In genomic region chr5:135962492-135963279, GRCm38 (mm10) we compare ENCODE assay signal across 8 mouse cellular contexts. TPM values are rescaled to one million over a fixed set of nuclear protein-coding genes. Genes with fewer than 3 reads are reported as not detected.
A peak's percentile ranks its signal among the peaks of the same experiment; 100 is the strongest.
DNase-seq lines count a peak whose midpoint lies in the region; ATAC-seq lines count a peak whose summit lies in the region.

No protein-coding gene starts in this region.

- H3K27me3 ChIP-seq in hindbrain, embryonic 16.5 days (replicated peaks; ENCODE audit: control insufficient read depth, insufficient read depth, low read length), result no peaks in the 10 kb centered on the region

- peaks cover 16% of the 10 kb centered on the region for H3K79me2 ChIP-seq in macrophage (ENCODE audit: inconsistent target)

- peak overlapping the region; percentile 96 for H3K4me2 ChIP-seq in hindbrain, embryonic 16.5 days (ENCODE audit: low read length)

- ATAC-seq in hindbrain, embryonic 16.5 days, result peak; percentile 97

- WGBS in hindbrain, embryonic 16.5 days, result 0% methylated on average over 48 of the region's 64 CpGs
- WGBS in macrophage (ENCODE audit: missing documents), result under 1% methylated on average over 61 of the region's 64 CpGs

- H3K9ac ChIP-seq in hindbrain, embryonic 16.5 days (ENCODE audit: low read depth, low read length), result peak overlapping the region; percentile 90

- H3K9me3 ChIP-seq in hindbrain, embryonic 16.5 days (ENCODE audit: control insufficient read depth, low read length), result no peaks in the 10 kb centered on the region

- H3K27ac ChIP-seq in hindbrain, embryonic 16.5 days (ENCODE audit: low read depth, low read length), result peak overlapping the region; percentile 97
- peak overlapping the region; percentile 99 for H3K27ac ChIP-seq in macrophage

- H3K4me1 ChIP-seq in hindbrain, embryonic 16.5 days (ENCODE audit: control insufficient read depth, insufficient read depth, low read depth, low read length), result peaks cover 7% of the 10 kb centered on the region

- peak overlapping the region; percentile 64 for H3K4me3 ChIP-seq in hindbrain, embryonic 16.5 days (ENCODE audit: low read length)
- peak overlapping the region; percentile 20; the same call in 1 of the 2 replicates for H3K4me3 ChIP-seq in macrophage (ENCODE audit: inconsistent target)

- peak; percentile 99 for DNase-seq in WW6 (ENCODE audit: low read depth, low spot score)
- DNase-seq in cerebellum, postnatal 4 days (ENCODE audit: low spot score in 2 of 2), result peak; percentile 84 to 94
- peak; percentile 98 for DNase-seq in gastrocnemius, adult 18-20 months (ENCODE audit: low spot score)
- peak; percentile 93 to 95 for DNase-seq in left cerebral cortex, adult 18-20 months (ENCODE audit: low spot score in 2 of 2)
- DNase-seq in right cerebral cortex, adult 18-20 months, result peak; percentile 99
- DNase-seq in urinary bladder, postnatal 10 days (ENCODE audit: low spot score), result peak; percentile 91

- no peaks in the 10 kb centered on the region for H3K36me3 ChIP-seq in hindbrain, embryonic 16.5 days (ENCODE audit: control insufficient read depth, insufficient read depth, low read length)
- no peaks in the 10 kb centered on the region for H3K36me3 ChIP-seq in macrophage (ENCODE audit: inconsistent target)

RNA-seq across cellular contexts. Expression of gene Ssc4d, which starts 11.6 kb away (rescaled TPM):
- total RNA-seq in gastrocnemius, adult 18-20 months (2021), result under 1 TPM; 0.57 to 0.95 TPM
- 2.9 and 3.4 TPM in 2 replicates for polyA plus RNA-seq in hindbrain, embryonic 16.5 days (2015; fragmentation: Nextera tagmentation; extraction: Ambion mirVana)
- 1 to 10 TPM in 1 of 2 experiments, under 1 TPM in 1; 0.79 to 1.3 TPM for total RNA-seq in left cerebral cortex, adult 18-20 months (2021)
- 1 to 10 TPM in 24 of 26 experiments, not detected in 2; 1.1 to 5.4 (median 2.5) TPM for total RNA-seq in macrophage (2018; cell fraction: chromatin; rRNA removed)
- 1 to 10 TPM; 1.6 to 5.2 (median 3.2) TPM for total RNA-seq in macrophage (2018; cell fraction: cytosol; rRNA removed)
- total RNA-seq in macrophage (2018; cell fraction: nucleus; rRNA removed), result 1 to 10 TPM in 25 of 26 experiments, under 1 TPM in 1; 0.93 to 5.9 (median 3.7) TPM
- 2.8 to 3.3 TPM (median 3.0 TPM) in 3 replicates for polyA plus RNA-seq in macrophage (2018)

RNA-seq across cellular contexts. Expression of gene Zp3, which starts 17.2 kb away (rescaled TPM):
- total RNA-seq in gastrocnemius, adult 18-20 months (2021), result not detected
- 0.15 TPM in 1 of 2 replicates, not detected in the other for polyA plus RNA-seq in hindbrain, embryonic 16.5 days (2015; fragmentation: Nextera tagmentation; extraction: Ambion mirVana)
- total RNA-seq in left cerebral cortex, adult 18-20 months (2021), result not detected
- total RNA-seq in macrophage (2018; cell fraction: chromatin; rRNA removed), result not detected
- not detected for total RNA-seq in macrophage (2018; cell fraction: cytosol; rRNA removed)
- total RNA-seq in macrophage (2018; cell fraction: nucleus; rRNA removed), result not detected
- polyA plus RNA-seq in macrophage (2018), result not detected in 3 replicates

RNA-seq across cellular contexts. Expression of gene Ywhag, which starts 28.3 kb away (rescaled TPM):
- 100 to 1,000 TPM; 288 to 326 TPM for total RNA-seq in gastrocnemius, adult 18-20 months (2021)
- 996 and 1,023 TPM in 2 replicates for polyA plus RNA-seq in hindbrain, embryonic 16.5 days (2015; fragmentation: Nextera tagmentation; extraction: Ambion mirVana)
- total RNA-seq in left cerebral cortex, adult 18-20 months (2021), result 1,000 to 10,000 TPM; 1,157 to 1,215 TPM
- 100 to 1,000 TPM in 20 of 26 experiments, 10 to 100 TPM in 6; 53.4 to 231 (median 136) TPM for total RNA-seq in macrophage (2018; cell fraction: chromatin; rRNA removed)
- 100 to 1,000 TPM; 212 to 334 (median 277) TPM for total RNA-seq in macrophage (2018; cell fraction: cytosol; rRNA removed)
- 100 to 1,000 TPM in 24 of 26 experiments, 10 to 100 TPM in 2; 92.5 to 392 (median 213) TPM for total RNA-seq in macrophage (2018; cell fraction: nucleus; rRNA removed)
- 161 to 315 TPM (median 200 TPM) in 3 replicates for polyA plus RNA-seq in macrophage (2018)

RNA-seq across cellular contexts. Expression of gene Dtx2, which starts 31.9 kb away (rescaled TPM):
- total RNA-seq in gastrocnemius, adult 18-20 months (2021), result 1 to 10 TPM; 7.4 to 7.6 TPM
- polyA plus RNA-seq in hindbrain, embryonic 16.5 days (2015; fragmentation: Nextera tagmentation; extraction: Ambion mirVana), result 22.9 and 28.6 TPM in 2 replicates
- total RNA-seq in left cerebral cortex, adult 18-20 months (2021), result 10 to 100 TPM in 1 of 2 experiments, 1 to 10 TPM in 1; 8.3 to 10.2 TPM
- 100 to 1,000 TPM in 2 of 26 experiments, 10 to 100 TPM in 23, 1 to 10 TPM in 1; 7.0 to 116 (median 33.1) TPM for total RNA-seq in macrophage (2018; cell fraction: chromatin; rRNA removed)
- total RNA-seq in macrophage (2018; cell fraction: cytosol; rRNA removed), result 10 to 100 TPM in 21 of 26 experiments, 1 to 10 TPM in 5; 7.6 to 49.8 (median 26.9) TPM
- total RNA-seq in macrophage (2018; cell fraction: nucleus; rRNA removed), result 10 to 100 TPM in 24 of 26 experiments, 1 to 10 TPM in 2; 6.1 to 96.6 (median 29.1) TPM
- polyA plus RNA-seq in macrophage (2018), result 7.6 to 10.1 TPM (median 9.4 TPM) in 3 replicates

Comparison
In these comparisons a context has a peak if more than half of its experiments do, and no peak if none do; other contexts are left out.
1. Peak in every context shown above with its lines: DNase-seq, ATAC-seq, H3K4me3 ChIP-seq and H3K27ac ChIP-seq.